Mouse (Mus musculus) CH12F3 (cell line): ENCODE results near the gene Tob1.

Source experiments
- in situ Hi-C: fragments of 300-500 bp; cut with MboI; formaldehyde crosslinking; loops from 2 replicates; pipeline ENCODE4 v1.14.3; 2020; ENCODE audit warnings: low sequenced_read_pairs

Tob1 gene

DNA sequence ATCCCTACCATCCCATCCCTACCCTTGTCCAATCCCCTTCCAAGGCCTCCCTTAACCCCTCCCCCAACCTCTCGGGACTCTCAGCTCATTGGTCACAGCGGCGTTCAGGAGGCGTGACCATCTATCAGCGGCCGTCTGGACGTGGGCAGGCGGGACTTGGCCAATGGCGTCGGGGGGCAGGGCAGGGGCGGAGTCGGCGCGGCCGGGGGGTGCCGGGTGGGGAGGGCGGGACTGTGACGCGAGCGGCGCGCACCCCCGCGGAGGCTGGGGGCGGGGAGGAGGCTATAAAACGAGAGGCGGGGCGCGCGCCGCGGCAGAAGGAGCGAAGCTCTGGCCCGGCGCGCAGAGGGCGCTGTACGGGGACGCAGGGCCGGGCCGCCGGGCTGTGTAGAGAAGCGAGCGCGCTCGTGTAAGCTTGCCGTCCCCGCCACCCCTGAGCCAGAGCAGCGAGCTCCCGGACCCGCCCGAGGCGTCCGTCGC lies at the start of gene Tob1:
Gene Tob1, plus strand, starts transcription at position 331 of the 480 bp plus-strand sequence.
- in situ Hi-C loops, result no loop called here

DNA sequence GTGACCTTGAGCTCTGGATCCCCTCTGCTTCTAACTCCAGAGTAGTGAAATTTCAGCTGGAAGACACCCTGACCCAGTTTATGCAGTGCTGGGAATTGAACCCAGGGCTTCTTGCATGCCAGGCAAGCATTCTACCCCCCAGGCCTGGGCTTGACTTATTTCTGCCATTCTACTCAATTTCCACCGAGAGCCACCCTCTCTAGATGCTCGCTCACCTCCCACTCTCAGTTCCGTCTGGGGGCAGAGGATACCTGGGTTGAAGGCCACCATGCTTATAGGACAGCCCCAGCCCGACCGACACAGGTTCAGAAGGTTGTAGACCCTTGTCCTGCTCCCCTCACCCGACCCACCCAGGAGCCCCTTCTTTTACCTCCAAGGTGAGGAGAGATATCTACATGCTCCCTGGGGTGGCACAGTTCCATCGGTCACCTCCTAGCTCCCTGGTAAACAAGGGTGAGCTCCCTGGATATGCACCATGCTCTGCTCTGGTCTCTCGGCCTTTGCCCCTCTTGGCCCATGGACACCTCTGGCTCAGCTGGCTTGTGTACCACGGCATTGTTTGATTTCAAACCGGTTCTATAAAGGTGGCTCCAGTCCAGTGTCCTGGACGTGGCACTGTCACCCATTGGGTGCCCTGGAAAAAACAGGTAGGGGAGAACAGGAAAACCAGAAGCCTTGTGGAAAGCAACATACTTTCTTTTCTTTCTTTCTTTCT lies 49.2 kb upstream of the Tob1 start:
- in situ Hi-C loops, result no loop called here

DNA sequence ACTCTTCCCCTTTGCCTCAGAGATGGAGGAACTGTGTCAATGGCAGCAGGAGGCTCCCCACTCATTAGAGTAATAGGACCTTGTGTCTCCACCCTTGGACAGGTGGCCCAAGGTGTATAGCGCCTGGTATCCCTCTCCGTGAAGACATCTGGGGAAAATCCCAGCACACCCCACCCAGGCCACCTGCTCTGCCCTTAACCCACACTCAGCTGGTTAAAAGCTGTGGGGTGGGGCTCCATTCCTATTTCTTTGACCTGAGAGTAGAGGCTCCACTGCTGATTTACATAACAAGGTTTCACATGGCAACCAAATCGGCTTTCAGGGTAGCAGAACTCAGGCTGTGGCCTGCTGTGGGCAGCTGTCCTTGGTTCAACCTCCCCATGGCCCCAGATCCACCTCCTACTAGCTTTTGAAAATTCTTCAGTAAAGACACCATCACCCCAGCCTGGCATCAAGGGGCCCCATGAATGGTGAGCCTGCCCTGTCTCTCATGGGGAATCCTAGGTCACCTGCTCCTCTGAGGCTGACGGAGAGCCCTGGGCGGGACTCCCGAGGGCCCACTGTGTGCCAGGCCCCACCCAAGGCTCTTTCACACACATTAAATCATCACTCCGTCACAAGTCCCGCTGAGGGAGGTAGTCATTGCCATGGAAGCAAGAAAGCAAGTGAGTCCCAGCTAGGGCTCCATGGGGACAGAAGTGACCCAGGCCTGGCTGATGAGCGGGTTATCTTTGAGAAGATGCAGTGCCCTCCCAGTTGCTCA lies 48.1 kb upstream of the Tob1 start:
- in situ Hi-C loops, result no loop called here

DNA sequence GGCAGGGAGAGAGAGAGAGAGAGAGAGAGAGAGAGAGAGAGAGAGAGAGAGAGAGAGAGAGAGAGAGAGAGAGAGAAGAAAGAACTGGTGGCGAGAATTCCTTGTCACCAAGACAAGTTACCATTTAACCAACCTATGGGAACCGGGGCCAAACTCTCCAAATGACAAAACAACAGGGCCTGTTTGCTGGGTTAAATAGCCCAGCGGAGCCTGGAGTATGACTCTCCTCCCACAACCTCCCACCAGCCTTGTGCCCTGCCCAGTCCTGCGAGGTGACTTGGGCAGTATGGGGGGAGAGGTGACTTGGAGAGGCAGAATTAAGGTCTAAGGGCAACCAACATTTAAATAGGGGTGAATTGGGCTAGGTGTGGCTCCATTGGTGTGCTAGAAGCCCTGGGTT lies 45.5 kb upstream of the Tob1 start:
- in situ Hi-C loops, result no loop called here

DNA sequence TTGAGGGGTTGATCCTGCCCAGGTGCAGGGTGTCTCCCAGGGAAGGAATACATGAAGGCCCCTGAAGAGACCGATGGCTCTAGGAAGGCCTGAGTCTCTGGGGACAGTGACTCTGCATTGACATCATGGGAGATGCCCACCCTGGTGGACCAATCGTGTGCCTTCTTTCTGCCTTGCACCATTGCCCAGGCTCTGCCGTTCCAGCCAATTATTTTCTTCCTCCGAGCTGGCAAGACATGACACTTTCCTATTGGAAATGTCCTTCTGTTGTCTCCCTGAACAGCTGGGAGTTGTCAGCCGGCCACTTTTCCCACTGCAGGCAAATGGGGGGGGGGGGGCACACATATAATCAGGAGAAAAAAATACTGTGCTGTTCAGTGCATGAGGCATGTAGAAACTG lies 43.0 kb upstream of the Tob1 start:
- in situ Hi-C loops, result no loop called here

DNA sequence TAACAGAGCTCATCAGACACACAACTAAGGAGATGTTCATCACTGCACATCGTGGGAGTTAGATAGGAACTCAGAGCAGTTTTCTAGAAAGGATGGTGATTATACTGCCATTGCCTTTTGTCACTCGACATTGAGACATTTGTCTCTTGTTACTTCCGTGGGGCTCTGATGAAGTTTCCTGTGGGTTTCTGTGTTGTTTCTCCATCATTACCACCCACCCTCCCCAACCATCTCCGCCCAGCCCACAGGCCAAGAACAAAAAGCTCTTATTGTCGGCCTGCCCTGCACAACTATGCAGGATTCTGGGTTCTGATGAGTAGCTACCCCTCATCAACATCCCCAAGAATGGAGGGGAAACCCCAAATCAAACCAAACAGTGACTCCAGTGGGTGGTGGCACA lies 41.7 kb upstream of the Tob1 start:
- in situ Hi-C loops, result no loop called here

DNA sequence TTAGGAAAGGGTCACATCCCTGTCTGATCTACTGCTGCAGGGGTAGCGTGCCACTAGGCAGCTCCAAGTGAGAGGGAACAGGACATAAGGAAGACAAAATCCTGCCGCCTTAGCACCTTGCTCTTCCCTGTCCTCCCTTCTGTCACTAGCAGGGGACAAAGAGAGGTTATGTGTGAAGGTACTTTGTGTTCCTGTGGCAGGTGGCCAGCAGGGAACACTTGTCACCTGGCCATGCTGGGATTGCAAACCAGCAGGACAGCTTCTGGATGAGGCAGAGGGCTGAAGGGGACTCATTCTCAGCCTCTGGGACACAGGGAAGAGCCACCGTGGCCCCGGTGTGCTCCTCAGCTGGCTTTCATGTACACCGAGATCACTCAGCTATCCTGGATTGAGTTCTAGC lies 39.6 kb upstream of the Tob1 start:
- in situ Hi-C loops, result no loop called here

DNA sequence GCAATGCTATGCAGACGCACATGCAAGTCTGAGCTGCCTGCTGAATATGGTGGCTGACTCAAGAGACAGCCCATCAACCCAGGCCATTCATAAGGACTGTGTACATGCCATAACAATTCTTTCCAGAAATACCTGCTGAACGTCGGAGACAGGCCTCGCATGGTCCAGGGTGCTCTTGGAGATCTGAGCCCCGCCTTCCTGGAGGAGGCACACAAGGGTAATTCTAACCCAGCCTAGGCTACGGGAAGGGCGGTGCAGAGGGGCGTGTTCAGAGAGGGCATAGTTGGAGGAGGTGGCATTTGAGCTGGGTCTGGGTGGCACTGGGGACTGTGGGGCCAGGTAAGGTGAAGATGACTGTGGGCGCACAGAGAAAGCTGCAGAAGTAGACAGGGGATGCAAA lies 39.1 kb upstream of the Tob1 start:
- in situ Hi-C loops, result no loop called here

DNA sequence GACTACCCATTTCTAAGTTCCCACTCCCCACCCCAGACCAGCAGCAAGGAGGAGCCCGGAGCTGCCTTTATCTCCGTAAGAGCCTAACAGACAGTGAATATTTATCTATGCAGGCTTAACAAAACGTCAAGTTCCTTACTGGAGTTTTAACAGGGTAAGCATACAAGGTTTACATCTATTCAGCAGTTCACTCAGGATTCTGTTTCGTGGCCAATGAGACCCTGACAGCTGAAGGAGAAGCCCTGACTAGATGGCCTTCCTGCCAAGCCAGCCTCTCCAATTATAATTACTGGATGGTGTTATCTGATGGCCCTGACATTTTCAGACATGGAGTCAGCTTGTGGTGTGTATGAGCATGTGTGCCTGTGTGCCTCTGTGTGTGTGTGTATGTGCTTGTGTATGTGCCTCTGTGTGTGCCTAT lies 37.5 kb upstream of the Tob1 start:
- in situ Hi-C loops, result no loop called here

DNA sequence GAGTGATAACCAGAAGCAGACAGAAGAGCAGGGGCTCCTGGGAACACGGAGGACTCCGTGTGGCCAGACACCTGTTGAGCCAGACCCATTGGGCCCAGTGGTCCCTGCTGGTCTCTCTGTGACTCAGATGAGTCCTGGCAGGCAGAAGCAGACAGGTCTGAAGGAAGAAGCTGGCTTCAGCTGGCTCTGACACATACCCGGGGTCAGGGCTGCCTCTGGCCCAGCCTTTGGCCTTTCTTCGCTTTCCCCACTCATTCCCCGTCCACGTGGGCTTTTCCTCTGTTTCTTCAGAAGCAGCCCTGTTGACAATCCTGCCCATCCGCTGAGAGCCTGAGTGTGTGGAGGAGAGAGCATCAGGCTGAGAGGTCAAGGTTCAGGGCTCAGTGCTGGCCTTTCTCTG lies 36.0 kb upstream of the Tob1 start:
- in situ Hi-C loops, result no loop called here

DNA sequence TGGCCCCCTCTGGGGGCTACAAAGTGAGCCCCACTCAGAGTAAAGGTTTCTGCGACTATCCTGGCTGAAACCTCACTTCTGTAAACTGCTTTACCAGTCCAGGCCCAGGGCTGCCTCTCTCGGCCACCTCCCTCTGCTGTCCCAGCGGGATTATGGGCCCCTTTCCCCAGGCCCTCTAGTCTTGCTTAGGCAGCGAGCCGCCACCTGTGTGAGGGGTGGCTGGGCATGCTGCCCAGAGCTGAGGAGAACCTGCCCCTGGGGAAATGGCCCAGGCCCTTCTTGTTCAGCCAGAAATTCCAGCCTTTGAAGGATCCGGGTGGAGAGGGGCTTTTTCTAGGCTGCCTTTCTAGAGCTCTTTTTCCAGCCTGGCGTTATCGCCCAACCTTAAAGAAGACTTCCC lies 35.6 kb upstream of the Tob1 start:
- in situ Hi-C loops, result no loop called here

DNA sequence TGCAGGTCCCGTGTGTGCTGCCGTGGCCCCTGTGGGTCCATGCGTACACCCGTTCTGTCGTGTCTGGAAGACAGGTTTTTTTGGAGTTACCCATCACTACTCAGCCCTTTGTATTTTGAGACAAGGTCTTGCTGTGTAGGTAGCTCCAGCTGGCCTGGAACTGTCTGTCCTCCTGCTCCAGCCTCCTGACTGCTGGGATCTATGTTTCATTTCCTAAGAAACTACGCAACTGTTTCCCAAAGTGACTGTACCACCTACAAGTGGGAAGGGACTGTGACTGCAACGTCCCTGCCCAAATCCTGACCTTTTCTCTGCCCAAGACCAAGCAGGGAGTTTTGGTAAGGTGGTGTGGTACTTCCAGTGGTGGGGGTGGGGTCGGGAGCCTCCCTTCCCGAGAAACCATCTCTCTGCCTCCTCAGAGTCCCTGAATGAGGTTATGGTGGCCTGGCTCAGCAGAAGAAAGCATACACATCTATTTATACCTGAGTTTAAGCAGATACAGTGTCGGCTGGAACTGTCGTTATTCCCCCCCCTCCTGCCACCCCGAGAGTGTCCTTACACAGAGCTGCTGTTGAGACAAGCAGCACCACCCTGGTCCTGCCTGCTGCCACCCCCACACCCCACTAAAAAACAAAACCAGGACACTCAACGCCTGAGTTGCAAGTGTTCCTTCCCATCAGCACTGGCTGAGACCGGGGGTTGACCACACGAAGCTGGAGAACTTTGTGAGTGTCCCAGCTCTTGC lies 33.2 kb upstream of the Tob1 start:
- in situ Hi-C loops, result no loop called here

DNA sequence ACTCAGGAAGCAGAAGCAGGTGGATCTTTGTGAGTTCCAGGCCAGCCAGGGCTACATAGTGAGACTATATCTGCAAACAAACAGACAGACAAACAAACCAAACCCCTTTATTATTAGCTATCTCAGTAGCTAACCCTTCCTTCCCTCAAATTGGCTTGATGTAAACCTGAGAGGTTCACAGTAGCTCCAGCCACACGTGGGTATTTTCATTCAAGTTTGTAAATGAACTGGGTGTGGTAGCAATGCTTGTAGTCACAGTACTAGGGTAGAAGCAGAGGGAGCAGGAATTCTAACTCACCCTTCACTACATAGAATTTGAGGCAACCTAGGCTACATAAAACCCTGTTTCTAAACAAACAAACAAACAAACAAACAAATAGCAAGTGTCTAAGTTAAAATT lies 31.5 kb upstream of the Tob1 start:
- in situ Hi-C loops, result no loop called here

DNA sequence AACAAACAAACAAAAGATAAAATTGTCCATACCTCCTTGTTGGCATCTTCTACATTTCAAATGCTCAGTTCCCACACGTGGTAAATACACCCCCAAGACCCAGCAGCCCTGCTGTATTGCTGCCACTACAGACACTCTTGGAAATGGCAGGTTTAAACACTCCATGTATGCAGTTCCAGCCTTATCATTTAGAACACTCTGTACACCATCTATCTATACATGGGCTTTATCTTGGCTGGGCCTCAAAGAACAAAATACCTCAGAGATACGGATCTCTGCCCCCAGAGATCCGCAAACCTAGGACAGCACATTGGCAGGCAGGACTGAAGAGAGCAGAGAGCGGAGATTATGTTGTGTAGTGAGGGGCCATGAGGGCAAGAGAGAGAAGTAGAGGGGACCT lies 31.1 kb upstream of the Tob1 start:
- in situ Hi-C loops, result no loop called here

DNA sequence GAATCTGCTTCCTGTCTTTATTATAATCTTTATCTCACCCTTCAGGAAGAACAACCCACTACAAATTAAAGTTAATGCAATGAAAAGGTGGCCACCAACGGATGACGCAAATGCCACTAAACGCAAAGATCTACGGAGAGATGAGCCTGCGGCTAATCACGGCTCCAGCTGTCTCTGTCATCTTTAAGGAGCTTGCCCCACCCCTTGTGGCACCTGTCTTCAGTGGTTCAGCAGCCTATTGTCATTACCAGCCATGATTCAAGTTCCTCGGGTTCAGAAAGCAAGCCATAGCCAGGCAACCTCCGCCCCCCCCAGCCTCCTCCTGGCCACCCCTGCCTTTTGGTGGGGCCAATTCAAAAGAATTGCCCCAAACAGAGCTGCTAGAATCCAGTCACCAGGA lies 29.6 kb upstream of the Tob1 start:
- in situ Hi-C loops, result no loop called here

DNA sequence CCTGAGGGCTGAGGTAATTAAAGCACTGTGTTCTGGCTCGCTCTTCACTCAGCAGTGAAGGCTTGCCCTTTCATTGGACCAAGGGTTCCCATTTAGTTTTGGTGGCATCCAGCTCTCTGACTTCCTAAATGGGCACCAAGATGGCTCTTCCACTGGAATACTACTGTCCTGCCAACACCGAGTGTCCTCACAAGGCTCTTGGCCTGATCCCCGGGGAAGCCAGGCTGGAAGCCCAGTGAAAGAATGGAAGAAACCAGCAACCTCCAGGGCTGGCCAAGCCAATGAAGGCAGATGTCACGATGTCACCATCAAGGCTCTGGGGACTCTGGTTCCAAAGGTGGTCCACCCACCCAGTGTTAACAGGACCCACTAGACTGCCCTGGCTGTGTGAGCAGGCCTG lies 28.5 kb upstream of the Tob1 start:
- in situ Hi-C loops, result no loop called here

DNA sequence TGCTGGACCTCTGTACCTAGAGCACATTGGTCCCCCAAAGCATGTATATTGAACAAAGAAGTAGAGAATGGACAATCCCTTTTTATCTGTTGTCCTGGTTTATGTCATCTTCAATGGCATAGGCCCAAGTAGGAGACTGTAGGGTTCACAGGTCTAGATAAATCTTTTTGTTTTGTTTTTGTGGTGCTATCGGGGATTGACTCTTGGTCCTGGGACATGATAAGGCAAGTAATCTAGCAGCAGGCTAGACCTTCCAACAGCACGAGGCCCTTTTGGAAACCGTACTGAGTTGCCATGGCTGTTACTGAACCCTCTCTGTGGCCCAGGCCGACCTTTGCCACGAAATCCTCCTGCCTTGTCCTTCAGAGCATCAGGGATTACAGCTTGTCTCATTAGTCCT lies 28.1 kb upstream of the Tob1 start:
- in situ Hi-C loops, result no loop called here

DNA sequence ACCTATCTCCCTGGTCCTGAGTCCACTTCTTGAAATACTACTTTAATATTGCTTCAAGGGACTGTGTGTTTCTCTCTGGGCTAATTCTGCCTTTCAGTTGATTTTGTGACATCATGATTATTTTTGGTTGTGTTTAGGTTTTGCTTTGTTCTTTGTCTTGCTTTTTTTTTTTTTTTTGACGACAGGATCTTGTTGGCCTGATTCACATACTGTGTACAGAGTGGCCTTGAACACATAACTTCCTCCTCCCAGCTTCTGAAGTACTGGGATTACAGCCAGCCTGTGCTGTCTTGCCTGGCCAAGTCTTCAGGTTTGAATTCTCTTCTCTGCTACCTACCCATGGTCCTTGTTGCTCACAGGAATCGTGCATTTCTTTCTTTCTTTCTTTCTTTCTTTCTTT lies 27.6 kb upstream of the Tob1 start:
- in situ Hi-C loops, result no loop called here

DNA sequence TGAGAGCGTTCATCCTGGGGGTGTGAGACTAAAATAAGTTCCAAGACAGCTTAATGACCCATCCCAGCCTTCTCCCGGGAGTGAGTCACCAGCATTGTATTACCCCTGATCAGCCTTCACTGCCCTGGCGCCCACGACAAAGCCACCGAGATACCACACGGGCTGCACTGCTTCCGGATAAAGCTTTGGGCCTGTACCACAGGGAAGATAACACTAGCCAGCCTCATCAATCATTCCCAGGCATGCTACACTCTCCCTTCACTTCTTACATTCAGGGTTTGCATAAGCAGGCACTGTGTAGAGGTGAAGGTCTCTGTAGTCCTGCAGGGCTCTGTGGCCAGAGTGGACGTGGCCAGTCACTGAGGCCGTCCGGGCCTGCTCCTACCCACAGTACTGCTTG lies 21.7 kb upstream of the Tob1 start:
- in situ Hi-C loops, result no loop called here

DNA sequence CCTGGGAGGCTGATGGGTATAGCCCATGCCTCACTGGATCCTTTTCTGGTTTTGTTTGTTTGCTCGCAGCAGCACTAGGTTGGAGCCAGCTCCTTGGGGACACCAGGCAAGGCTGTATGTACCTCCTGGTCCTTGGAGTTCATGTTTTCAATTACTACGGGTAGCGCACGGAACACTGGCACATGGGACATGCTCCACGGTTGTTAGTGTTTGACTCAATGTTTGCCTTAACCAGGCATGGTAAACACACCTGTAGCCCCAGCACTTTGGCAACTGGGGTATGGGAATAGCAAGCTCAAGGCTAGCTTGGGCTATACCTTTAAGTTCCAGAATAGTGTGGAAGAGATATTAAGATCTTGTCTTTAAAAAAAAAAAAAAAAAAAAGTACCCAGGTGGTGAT lies 20.6 kb upstream of the Tob1 start:
- in situ Hi-C loops, result no loop called here

DNA sequence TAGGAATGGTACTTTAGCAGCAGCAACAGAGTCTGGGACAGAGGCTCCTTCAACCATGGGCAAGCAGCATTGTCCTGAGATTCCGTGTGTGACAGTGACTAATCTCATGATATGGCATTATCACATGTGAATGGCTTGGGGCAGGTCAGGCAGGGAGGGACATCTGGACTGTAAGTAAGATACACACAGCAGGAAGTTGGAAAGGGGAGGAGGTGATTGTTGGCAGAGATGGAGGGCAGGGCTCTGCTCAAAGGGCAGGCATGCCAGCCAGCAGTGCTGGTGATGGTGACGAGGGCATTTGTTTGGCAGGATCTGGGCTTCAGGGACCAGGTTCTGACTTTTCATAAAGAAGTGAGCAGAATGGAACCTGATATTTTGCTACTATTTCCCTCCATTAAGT lies 18.1 kb upstream of the Tob1 start:
- in situ Hi-C loops, result no loop called here

DNA sequence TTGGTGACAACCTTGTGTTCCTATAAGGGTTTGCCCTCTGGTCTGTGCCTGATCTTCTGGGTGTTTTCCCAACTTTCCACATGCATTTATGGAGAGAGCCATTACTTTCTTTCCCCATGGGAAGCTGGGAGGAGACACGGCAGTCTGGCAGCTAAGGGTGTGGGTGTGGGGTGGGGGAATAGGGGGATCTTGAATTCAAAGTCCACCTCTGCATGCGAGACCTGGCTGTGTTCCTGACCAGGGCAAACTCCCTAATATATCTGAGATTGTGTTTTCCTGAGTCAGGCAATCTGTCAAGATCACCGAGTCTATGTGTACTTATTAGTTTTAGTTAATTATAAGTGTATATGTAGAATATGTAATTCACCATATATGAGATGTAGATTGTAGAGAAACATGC lies 14.9 kb upstream of the Tob1 start:
- in situ Hi-C loops, result no loop called here
